Mouse (Mus musculus) gonadal fat pad, adult 2 months (tissue): ENCODE results near the gene Prkaca. TPM values are rescaled to one million over a fixed set of nuclear protein-coding genes. Genes with fewer than 3 reads are reported as not detected.
"Not testable (repeated sequence)": the region's sequence is repeated elsewhere in the genome, so short reads cannot be mapped to it uniquely, and the experiment has no call there.

ENCODE experiments used
- DNase-seq: peaks from one replicate; pipeline ENCODE4 v3.0.0-alpha.2; 2012; ENCODE audit warnings: low read depth
- polyA plus RNA-seq: library from polyadenylated mRNA; depleted of rRNA; stranded (reverse); fragments of >200 nt; gene quantifications from 2 replicates; pipeline ENCODE4 v1.2.3, GENCODE M21; 2012

Gene Prkaca
- polyA plus RNA-seq, 1 experiment: 127 TPM

DNA sequence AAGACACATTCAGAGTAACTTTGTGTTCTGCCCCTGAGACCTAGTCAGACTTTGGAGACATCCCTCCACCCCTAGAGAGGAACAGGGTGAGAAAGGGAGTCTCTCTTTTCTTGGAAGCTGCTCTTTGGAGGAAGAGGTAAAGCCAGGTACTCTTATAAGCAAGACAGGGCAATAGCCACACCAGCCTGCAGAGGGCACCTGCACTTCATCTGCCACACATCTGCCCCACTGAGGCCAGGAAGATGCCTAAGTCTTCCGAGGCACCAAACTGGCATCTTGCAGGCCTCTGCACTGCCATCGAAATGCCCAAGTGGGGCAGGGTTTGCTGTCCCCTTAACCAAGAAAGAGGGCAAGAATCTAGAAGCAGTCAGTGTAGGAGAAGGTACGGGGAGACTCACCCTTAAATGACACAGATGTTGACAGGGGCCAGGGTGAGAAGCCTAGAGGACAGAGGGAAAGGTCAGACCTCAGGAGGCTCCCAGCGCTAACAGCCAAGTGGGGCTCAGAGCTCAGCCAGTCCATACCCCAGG, 3.4 kb downstream of the Prkaca start:
- DNase-seq: no peak

DNA sequence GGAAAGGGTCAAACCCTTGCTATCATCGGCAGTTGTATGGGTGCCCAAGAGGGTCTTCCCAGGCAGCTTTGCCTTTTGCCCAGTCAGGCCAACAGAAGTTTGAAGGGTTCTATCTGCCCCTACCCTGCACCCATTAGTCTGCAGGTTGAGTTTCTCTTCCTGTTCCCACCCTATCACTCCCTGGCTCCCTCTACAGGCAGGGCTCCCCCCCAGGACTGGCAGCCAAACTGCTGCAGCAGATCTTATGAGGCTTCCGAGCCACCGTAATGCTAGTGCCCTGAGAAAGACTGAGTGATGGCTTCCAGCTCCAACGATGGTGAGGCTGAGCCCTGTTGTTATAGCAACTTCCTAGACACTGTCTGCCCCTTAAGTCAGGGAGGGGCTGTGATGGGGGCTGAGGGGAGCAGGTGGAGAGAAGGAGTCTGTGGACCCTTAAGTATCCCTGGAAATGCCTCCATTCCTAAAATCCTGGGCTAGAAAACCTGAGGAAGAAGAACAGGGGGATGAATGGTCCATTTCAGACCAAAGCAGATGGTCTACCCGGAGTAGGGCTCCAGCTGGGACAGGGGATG, 4.1 kb downstream of the Prkaca start:
- no peak for DNase-seq

DNA sequence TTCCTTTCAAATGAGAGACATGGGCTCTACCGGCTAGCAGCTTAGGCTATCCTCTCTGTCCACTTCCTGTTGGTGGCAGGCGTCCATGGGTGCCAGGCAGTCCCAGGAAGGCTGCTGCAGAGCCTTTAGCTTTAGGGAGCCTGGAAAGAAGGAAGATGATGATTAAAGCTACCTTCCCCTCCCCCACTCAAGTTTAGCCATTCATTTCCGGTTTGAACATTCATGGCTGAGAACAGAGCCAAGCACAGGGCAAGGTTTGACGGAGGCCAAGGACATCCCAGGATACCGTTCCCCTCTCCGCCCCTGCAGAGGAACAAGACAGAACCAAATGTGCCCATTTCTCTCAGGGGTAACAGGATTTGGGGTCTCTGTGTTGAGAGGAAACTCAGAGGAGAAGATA, 4.9 kb downstream of the Prkaca start:
- DNase-seq: no peak

DNA sequence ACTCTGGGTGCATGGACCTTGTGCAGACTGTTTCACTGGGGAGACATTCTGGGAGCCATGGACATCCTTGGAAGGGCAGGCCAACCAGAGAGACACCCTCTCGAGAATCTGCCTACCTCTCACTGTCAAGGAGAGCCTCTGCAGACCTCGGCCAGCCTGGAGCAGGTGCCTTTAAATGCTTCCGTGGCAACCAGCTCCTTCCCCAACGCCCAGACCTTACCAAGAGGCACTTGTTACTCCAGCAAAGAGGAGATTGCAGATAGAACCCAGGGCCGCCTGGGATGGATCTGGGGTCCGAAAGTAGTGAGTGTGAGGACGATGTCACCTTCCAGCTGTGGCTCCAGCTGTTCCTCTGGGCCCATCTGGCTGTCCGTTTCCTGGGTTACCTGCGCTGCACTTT, 5.4 kb downstream of the Prkaca start:
- no peak for DNase-seq

DNA sequence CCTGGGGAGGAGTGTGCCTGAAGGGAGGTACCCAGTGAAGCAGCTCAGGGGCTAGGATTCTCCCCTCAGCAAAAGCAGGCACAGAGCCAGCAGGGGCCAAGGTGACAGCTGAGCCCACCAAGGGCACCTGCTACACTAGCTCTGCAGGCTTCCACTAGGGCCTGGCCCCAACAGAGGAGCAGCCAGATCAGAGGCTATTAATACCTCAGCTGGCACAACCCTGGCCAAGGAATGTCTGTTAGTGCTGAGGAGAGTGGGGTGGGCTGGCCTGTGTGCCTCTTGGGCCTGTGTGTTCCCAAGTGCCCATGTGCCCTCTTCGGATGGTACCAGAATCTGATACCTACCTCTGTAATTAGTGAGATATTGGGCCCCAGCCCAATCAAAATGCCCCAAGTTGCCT, 7.5 kb downstream of the Prkaca start:
- no peak for DNase-seq

DNA sequence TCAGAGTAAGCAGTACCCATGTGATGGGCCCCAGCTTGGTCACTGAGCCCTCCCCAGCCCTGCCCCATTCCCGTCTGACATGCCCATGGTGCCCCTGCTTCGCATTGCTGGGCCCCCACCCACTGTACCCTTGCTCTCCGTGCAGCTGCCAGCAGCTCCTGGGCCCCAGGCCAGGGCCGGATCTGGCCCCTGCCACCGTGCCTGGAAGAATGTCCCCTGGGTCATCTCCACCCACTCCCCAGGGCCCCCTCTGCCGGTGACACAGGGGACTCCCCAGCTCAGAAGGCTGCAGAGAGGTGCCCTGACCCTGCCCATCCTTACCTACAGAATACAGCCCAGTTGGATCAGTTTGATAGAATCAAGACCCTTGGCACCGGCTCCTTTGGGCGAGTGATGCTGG, 8.1 kb downstream of the Prkaca start:
- no peak for DNase-seq

DNA sequence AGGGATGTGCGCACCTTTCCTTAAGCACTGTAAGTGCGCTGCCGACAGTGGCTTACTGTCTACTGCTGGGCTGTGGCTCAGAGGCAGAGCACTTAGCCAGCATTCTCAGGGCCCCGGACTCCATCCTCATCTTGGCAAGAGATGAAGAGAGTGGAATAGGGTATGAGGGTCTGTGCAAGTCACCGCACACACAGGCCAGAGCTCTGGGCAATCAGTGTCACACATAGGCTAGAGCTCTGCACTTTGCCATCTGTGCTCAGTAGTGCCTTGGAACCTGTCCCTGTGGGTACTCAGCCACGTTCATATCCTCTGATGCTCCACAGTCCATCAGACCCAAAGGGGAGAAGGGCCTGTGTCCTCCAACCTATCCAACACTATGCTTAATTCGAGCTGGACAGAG, 8.7 kb downstream of the Prkaca start:
- DNase-seq: no peak

DNA sequence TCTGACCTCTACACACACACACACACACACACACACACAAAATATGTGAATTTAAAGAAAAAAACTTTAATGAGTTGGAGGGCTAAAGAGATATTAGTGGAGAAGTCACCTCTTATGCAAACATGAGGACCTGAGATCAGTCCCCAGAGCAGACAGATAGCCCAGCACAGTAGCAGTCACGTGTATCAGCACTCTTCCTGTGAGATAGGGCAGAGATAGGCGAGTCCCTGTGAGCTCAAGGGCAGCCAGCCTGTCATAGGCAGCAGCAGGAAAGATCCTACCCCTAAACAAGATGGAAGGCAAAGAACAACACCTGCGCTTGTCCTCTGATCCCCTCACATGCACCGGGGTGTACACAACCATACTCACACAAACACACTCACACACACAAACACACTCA, 9.7 kb downstream of the Prkaca start:
- no peak for DNase-seq

DNA sequence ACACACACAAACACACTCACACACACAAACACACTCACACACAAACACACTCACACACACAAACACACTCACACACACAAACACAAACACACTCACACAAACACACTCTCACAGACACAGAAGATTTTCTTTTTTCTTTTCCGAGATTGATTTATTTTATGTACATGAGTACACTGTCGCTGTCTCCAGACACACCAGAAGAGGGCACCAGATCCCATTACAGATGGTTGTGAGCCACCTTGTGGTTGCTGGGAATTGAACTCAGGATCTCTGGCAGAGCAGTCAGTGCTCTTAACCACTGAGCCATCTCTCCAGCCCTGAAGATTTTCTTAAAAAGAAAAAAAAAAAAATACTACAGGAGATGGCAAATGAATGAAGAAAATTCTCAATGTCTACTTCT, 10.4 kb downstream of the Prkaca start:
- not testable (repeated sequence) for DNase-seq

DNA sequence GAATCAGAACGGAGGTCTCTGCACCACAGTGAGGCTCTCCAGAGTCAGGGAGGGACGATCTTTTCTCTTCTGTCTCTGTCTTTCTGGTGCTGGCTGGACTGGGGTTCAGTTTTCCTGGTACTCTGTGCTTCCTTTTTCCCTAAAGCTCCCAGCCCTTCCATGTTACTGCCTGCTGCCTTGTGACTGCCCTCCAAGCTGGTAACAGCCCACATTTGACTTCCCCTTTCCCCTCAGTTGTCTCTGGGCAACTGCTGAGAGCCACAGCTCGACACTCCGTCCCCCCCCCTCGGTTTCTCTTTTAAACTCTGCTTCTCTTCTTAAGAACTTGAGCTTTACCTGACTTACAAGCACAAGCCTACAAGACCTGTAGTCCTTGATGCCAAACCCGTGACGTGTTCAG, 16.4 kb downstream of the Prkaca start:
- DNase-seq: no peak

DNA sequence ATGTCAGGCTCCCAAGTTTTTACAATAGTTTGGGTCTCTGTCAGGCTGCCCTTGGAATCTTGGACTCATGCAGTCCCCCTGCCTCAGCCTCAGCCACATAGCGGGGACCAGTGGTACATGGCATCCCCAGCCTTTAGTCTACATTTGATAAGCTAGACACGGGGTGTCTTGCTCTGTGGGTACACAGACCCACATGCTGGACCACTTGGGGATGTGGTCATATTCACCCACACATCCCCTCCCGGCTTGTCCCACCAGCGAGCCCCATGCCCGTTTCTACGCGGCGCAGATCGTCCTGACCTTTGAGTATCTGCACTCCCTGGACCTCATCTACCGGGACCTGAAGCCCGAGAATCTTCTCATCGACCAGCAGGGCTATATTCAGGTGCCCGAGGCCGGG, 17.4 kb downstream of the Prkaca start:
- DNase-seq: no peak

DNA sequence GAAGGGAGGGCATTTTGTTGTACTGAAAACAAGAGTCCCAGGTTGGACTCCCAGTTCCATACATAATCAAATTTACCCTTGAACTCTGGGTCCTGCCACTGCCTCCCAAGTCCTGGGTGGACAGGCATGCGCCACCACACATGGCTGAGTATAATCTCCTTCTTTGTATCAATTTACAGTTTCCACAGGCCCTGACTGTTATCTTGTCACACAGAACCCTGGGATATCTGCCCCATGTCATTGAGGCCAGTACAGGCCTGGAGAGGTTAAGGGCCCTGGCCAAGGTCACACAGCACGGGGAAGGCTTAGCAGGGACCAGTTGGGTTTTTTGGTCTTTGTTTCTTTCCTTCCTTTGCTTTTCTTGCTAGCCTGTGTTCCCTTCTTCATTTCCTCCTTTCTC, 19.7 kb downstream of the Prkaca start:
- DNase-seq: no peak

DNA sequence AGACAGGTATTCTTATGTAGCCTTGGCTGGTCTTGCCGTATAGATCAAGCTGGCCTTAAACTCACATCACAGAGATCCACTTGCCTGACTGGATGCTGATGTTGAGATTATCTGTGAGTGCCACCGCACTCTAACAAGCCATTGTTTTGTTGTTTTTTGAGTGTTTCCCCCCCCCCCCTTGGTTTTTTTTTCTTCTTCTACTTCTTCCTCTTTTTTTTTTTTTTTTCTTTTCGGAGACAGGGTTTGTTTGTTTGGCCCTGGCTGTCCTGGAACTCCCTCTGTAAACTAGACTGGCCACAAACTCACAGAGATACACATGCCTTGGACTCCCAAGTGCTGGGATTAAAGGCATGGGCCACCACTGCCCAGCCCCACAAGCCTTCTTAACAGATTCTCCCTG, 21.2 kb downstream of the Prkaca start:
- no peak for DNase-seq

DNA sequence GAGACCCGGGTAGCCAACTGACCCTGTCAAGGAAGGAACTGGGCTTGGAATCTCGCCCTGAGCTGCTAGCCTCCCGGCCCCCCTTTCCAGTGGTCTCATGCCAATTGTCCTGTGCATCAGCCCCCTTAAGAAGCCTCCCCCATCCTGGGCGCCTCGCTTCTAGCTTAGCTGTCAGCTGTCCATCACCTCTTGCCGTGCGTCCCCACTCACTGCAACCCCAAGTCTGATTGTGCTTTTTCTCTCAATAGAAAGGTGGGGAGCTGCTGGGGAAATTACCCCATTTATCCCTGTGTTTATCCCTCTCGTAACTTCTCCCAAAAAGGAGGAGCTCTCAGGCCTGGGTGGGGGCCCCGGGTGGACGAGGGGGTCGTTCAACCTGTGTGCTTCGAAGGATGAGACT, 23.2 kb downstream of the Prkaca start:
- no peak for DNase-seq

DNA sequence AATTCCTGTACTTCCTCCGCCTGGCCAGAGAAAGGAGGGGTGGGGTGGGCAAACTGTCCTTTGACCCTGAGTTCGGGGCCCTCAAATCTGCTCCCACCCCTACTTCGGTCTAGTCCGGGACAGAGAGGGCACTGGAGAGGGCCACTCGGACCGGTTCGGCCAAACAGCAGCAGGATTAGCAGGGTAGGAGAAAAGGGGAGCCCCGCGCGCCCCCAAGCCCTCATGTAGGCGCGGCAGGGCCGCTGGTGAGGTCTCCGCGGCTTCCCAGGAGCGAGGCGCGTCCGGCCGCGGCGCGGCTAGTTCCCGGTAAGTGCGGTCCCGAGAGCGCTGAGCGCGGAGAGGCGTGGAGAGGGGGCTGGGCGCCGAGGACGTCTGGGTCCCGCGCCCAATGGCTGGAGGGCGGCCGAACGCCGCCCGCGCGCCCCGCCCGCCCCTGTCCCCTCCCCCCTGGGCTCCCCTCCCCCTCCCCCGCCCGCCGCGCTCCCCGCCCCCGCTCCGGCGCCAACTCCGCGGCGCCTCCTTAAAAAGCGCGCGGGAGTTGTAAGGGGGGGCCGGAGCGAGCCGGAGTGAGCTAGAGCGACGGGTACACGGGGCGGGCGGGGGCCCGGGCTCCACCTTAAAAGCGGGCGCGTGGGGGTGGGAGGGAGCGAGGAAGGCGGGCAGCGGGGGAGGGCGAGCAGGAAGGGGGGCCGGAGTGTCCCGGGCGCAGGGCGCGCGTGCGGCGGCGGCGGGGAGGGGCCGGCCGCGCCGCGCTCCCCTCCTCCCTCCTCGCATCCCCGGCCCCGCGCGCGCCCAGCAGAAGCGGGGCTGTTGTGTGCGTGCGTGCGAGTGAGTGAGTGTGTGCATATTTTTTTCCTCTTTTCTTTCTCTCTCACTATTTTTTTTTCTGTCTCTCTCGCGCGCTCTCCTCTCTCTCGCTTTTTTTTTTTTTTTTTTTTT, 24.0 kb downstream of the Prkaca start:
- DNase-seq: no peak

DNA sequence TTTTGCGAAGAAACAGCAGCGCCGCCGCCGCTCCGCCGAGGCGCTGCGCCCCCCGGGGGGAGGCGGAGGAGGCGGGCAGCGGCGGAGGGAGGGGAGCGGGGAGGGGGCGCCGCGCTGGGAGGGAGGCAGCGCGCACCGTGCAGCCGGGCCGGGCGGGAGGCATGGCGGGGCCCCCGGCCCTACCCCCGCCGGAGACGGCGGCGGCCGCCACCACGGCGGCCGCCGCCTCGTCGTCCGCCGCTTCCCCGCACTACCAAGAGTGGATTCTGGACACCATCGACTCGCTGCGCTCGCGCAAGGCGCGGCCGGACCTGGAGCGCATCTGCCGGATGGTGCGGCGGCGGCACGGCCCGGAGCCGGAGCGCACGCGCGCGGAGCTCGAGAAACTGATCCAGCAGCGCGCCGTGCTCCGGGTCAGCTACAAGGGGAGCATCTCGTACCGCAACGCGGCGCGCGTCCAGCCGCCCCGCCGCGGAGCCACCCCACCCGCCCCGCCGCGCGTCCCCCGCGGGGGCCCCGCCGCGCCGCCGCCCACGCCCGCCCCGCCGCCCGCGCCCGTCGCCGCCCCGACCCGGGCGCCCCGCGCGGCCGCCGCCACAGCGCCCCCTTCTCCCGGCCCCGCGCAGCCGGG, 24.8 kb downstream of the Prkaca start, which contains the start of gene Samd1:
Gene Samd1, plus strand, starts transcription at position 162 of the 631 bp plus-strand sequence.
- DNase-seq: no peak

DNA sequence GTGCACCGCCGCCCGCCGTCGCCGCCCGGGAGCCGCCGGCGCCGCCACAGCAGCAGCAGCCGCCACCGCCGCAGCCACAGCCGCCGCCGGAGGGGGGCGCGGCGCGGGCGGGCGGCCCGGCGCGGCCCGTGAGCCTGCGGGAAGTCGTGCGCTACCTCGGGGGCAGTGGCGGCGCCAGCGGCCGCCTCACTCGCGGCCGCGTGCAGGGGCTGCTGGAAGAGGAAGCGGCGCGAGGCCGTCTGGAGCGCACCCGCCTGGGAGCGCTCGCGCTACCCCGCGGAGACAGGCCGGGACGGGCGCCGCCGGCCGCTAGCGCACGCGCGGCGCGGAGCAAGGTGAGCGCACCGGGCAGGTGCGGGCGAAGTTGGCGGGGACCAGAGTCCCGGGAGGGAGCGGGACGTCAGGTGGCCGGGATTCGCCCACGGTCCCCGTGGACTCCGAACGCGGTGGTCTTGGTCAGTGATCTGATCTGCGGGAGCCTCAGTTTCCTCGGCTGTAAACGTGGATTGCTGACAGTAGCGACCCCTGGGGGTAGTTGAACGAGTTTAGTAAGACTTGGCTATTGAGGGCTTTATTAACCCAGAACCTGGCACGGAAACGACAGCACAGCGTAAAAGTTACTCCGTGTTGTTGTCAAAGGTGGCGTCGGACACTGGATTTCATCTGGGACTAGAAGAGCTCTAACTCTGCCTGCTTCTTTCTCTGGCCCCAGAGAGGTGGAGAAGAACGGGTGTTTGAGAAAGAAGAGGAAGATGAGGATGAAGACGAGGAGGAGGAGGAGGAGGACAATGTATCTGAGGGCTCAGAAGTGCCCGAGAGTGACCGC, 25.7 kb downstream of the Prkaca start:
- no peak for DNase-seq

DNA sequence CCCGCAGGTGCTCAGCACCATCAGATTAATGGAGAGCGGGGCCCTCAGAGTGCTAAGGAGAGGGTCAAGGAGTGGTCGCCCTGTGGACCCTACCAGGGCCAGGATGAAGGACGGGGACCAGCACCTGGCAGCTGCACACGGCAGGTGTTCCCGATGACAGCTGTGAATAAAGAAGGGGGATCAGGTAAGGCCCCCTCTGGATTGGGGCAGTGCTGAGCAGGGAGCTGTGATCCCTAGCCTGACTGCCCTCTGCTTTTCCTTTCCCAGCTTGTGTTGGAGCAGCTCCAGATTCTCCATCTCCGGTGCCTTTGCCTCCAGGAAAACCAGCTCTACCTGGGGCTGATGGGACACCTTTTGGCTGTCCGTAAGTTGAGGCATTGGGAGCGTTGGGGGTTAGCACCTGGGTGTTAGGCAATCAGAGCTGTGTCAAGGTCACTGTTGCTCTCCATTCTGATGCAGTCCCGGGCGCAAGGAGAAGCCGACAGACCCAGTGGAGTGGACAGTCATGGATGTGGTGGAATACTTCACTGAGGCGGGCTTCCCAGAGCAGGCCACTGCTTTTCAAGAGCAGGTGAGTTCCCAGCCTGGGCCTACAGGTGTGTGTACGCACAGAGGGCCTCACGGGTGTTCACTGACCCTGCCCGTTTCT, 26.4 kb downstream of the Prkaca start:
- DNase-seq: no peak

DNA sequence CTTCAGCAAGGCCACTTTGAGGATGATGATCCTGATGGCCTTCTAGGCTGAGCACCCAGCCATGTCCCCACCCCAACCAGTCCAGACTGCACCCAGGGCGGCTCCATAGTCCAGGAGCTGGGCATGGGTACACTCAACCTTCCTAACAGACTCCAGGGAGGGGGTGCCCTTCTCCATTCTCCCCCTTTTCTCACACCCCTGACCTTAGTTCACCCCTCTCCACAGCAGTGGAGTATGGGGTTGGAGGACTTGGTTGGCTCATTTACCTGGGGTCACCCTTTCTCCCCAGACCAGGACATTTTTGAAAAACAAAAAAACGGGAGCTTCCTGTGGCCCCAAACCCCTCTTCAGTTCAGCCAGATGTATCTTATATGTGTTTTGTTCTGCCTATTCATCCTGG, 27.0 kb downstream of the Prkaca start:
- no peak for DNase-seq

DNA sequence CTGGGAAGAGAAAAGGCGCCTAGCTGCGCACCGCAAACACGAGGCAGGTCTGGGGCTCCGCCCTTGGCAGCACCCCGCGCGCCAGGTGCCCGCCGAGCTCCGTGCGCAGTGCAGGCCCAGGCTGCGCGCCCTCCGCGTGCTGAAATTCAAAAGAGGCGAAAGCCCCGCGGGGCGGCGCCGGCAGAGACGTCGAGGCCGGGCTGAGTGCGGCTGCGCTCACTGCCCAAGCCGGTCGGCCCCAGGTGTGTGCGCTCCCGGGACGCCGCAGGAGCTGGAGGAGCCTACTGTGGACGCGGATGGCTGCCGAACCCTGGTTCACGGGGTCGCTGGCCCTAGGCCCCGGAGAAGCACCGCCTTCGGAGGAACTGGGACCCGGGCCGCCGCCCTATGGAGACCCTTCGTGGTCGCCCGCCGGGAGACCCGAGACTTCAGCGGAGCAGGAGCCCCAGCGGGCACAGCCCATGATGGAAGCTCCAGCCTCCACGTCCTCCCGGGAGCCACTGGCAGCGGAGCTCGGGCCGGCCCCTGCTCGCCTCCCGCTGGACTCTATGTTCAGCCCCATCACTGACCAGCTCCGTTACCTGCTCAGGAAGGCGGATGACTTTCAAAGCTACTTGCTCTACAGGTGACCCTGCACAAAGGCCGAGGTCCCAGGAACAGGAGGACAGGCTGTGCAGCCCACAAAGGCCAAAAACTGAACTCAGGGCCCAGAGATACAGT, 28.6 kb downstream of the Prkaca start, which contains the start of gene 1700067K01Rik:
Gene 1700067K01Rik, plus strand, starts transcription at position 222 of the 720 bp plus-strand sequence.
- DNase-seq: no peak
